Mouse (Mus musculus) induced T-regulatory cell, adult 2 months (primary cell): ENCODE data around the gene Dzip1.
A peak's percentile ranks its signal among the peaks of the same experiment; 100 is the strongest.

Source experiments
- DNase-seq: peaks from one replicate; pipeline ENCODE4 v3.0.0-alpha.2; 2012; ENCODE audit warnings: low read depth

The Dzip1 gene

GRCm38 (mm10) chr14:118869712-118870111 lies 55.5 kb downstream of the Dzip1 start:
- DNase-seq = no peak

DNA sequence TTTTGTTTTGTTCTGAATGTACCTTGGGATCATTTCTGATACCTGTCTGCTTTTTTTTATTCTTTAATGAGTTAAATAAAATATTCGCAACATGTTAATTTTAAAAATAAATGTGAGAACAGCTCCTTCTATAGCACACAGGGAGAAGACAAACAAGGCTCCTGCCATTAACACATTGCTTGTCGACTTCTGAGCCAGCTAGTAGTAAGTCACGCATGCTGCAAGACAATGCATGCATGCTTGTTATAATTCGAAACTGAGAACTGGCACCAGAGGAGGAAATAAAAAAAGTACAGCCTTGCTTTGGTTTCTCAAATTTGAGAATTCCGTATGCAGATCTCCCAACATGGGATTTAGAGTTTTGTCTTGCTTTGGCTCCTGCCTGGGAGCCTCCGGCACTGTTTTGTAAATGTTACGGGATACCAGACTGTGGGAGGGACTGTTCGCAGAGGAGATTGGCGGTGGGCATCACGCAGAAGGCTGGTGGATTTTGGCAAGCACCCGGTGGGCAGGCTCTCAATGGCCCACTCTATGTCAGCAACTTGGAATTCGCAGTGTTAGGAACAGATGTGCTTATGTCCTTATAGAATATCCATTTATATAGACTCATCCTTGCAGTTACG lies 57.0 kb downstream of the Dzip1 start:
- DNase-seq = no peak

DNA sequence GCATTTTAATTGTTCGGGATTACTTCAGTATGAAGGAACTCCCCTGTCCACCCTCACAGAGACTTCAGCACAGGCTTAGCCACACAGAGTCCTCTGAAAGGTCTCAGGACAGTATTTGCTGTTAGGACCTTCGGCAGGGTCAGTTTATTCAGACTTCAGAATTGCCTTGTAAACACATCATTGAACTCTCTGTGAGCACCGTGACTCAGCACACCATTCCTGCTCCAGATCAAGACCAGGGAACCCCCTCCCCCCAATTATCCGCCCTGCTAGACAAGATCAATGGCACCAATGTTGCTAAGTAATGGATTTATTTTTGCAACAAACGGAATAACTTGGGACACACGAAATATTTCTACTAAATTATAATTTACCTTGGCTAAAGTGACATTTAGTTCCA lies 57.9 kb downstream of the Dzip1 start:
- no peak for DNase-seq

DNA sequence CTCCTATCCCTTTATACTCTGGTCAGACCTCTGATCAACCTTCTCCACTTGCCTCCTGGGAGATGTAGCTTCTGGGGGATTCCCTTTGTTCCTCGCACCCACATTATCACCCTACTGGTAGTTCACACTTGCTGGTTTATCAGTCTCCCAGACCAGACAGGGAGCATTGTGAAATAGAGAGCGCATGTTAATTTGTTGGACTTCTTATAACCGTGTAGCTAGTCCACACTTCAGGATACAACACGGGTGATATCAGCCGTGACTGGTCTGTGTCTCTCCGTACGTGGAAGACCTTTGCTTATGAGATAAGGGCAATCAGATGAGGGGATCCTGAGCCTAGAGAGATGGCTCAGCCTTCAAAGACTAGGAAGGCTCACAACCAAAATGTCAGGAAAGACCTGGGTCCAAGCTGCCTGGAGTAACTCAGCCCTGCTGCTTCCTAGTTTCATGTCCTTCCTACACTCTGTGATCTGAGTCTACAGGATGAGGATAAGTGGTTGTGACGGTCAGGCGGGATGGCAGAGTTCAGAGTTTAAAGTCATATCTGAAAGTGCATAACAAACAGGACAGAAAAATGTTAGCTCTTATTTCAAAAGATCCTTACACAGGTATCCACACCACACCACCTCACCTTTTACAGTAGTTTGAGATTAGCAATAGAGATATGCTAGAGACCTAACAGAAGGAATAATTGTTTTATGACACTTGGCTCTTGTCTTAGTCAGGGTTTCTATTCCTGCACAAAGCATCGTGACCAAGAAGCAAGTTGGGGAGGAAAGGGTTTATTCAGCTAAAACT lies 59.0 kb downstream of the Dzip1 start:
- no peak for DNase-seq

DNA sequence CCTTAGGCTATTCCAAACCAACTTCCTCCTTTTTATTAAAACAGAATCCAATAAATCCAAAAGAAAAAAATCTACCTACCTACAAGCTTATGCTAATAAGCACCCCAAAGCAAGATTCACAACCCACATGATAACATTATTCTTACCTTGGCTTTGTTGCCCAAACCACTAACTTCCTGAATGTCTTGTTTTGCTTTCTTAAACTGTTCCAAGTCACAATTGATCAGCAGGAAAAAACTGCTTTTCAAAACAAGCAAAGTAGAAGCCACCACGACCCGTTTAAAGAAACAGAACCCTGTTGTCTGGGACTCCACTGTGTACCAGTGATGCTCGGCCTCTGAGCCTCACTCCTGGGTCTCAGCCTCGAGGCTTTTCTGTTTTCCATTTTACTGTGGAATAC lies 60.4 kb downstream of the Dzip1 start:
- DNase-seq = peak; percentile 41

DNA sequence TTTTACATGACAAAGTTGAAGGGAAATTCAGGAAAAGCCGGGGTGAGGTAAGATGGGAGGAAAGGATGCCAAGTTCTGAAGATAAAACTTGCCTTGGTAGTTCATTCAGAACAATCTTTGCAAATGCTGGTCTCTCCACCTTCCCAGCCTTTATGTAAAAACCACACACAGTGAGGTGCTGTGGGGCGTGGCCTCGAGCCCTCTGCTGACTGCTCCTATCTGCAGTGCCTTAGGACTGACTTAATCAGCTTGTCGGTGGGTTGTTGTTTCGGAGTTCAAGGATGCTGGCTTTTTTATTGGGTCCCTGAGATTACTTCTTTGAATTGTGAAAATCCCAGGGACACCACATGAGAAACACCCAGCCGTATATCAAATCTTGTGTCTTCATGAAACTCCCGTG lies 63.0 kb downstream of the Dzip1 start:
- no peak for DNase-seq

- no peak for DNase-seq
Measured at GRCm38 (mm10) chr14:118858318-118858717, 66.9 kb downstream of the Dzip1 start.

DNA sequence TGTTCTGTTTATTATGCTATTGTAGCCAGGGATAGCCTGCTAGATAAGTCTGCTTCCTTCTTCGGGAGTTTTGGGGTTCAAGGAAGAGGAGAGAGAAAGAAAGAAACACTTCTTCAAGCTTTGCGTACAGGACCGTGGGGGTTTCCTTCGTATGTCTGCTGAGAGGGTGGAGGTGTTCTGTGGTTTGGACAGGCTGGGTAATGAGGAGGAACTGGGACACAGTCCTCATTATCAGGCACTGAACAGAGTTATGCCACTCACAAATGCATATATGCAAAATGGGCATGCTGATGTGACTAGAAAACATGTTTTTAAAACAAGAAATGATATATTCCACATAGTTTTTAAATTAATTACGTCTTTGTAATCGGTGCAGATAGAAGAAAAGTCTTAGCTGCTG lies 68.7 kb downstream of the Dzip1 start:
- no peak for DNase-seq

GRCm38 (mm10) chr14:118855141-118855800 lies 70.0 kb downstream of the Dzip1 start:
- DNase-seq = peak; percentile 59

DNA sequence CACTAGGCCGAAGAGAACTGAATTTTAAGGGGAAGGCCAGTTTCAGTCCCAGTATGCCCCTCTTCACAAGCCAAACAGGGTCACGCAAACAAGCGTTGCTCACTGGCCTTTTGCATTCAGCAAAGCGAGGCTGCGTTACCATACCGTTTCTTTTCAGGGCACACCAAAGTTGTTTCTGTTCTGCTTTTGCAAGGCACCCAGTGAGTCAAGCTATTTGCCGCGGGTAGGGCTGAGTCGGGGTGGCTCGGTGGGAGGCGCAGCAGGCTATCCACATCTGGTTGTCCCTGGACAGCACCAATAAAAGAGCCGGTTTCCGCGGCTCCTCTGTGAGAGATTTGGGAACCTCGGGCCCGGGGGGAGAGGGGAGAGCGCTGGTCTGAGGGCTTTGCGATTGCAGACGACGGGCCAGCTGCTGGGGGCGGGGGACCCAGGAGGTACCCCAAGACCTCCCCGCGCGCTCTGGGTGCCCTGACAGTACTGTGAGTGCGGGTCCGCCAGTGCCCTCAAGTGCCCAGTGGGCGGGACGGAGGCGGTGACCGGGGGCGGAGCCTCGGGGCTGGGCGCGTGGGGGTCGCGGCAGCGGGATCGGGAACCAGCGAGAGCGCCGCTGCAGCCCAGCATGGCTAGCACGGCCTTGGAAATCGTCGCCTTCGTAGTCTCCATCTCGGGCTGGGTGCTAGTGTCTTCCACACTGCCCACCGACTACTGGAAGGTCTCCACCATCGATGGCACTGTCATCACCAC lies 70.7 kb downstream of the Dzip1 start:
- peak; percentile 56 for DNase-seq

- DNase-seq = no peak
Measured at GRCm38 (mm10) chr14:118851496-118852107, 73.7 kb downstream of the Dzip1 start.

- DNase-seq = no peak
Measured at GRCm38 (mm10) chr14:118850696-118851035, 74.6 kb downstream of the Dzip1 start.

GRCm38 (mm10) chr14:118850011-118850695 lies 75.1 kb downstream of the Dzip1 start:
- peak; percentile 55 for DNase-seq

DNA sequence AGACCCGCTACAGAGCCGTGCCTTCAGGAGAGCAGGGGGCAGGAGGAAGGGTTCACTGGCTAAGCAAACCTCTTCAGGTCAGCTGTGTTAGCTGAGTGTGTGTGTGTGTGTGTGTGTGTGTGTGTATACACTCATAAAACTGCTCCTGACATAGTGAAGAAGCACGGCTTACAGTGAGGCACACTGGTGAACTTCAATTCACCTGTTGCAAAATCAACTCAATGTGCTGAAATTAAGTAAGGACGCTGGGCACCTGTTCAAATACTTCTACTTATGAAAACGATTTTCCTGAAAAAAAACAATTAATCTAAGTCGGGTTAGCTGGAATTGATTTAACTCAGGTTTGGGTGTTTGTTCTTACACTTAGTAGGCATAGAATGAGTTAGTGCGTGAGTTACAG lies 77.1 kb downstream of the Dzip1 start:
- DNase-seq = no peak

DNA sequence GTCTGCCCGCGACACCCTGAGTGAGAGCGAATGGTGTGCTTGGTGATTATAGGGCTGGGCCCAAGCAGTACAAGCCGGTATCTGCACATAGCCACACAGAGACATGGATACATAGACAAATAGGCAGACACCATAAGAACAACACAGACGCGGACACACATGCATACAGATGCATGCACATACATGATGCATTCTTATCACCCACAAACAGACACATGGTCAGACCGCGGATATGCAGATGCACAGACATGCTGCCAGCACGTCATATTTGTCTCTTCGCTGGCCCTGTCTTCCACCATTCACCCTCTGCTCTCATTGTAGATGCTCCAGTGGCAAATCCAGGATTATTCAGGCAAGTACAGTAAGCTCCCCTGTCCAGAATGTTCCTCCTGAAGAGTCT lies 78.4 kb downstream of the Dzip1 start:
- DNase-seq = no peak

GRCm38 (mm10) chr14:118842353-118842752 lies 82.9 kb downstream of the Dzip1 start:
- DNase-seq = no peak

DNA sequence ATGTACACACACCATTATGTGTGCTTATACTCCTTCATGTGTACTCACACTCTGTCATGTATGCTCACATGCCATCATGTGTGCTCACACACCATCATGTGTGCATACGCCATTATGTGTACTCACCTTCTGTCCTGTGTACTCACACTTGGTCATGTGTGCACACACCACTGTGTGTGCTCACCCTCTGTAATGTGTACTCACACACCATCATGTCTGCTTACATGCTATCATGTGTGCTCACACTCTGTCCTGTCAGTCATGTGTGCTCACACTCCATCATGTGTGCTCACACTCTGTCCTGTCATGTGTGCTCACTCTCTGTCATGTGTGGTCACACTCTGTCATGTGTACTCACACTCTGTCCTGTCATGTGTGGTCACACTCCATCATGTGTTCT lies 85.2 kb downstream of the Dzip1 start:
- DNase-seq = no peak

DNA sequence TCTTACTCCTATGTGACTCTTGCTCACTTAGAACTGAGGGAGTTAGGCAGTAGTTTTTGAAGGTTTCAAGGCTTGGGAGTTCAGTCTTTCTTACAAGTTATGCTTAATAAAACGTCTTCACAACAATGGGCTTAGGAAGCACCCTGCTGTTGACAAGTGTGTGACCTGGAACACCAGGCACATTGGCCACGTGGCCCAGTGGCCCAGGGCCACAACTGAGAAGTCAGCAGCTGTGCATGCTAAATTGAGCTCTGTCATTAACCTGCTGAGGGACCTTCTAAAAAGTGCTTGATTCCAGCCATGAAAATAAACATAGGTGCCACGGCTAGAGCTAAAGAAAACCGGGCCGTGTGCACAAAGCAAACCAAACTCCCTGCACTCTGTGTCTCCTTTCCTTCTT lies 85.8 kb downstream of the Dzip1 start:
- no peak for DNase-seq

DNA sequence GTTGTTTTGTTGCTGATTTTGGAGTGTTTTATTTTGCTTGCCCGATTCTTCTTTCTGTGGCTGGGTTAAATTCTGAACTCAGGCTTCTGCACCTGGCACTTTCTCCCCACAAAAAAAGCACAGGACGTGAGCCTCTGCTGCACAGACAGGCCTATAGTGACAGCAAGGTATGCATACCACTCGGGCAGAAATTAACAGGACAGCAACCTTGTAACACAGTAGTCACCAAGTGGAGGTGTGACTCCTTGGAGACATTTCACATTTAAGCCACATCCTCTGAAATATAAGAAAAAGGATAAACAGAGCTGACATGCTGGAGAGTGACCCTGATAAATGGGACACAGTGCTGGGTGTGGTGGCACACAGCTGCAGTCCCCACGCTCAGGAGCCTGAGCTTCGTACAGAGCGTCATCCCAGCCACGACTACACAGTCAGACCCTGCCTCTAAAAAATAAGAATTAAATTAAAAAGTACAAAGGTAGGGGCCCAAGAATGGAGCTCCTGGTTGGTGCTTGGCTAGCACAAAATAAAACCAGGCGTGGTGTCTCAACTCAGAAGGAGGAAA lies 86.6 kb downstream of the Dzip1 start:
- no peak for DNase-seq

DNA sequence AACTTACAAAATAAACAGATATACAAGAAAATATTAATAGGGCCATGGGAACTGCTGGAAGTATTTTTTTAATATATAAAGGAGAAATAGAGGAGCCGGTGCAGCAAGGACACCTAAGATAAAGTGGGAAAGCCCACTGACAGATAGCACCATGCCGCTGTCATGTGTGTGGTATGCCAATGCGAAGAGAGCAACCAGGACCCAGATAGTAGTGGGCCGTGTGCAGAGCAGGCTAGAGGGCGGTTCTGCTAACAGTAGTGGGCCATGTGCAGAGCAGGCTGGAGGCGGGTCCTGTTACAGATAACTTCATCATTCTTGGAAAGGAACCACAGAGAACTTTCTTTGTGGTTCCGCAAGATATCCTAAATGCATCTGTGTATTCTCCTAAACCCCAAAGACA lies 88.5 kb downstream of the Dzip1 start:
- DNase-seq = no peak

- DNase-seq = no peak
Measured at GRCm38 (mm10) chr14:118836145-118836544, 89.1 kb downstream of the Dzip1 start.
